Mouse (Mus musculus) telencephalon, adult 2 months (tissue): ENCODE results near the gene Kdm7a.

Source experiments
- DNase-seq: peaks from one replicate; pipeline ENCODE4 v3.0.0-alpha.2; 2011; ENCODE audit warnings: low read depth, low spot score

The Kdm7a gene

GRCm38 (mm10) chr6:39206581-39207461, at the start of gene Kdm7a:
Gene Kdm7a, minus strand, starts transcription at chr6:39206789.
- peak; percentile 65 for DNase-seq

DNA sequence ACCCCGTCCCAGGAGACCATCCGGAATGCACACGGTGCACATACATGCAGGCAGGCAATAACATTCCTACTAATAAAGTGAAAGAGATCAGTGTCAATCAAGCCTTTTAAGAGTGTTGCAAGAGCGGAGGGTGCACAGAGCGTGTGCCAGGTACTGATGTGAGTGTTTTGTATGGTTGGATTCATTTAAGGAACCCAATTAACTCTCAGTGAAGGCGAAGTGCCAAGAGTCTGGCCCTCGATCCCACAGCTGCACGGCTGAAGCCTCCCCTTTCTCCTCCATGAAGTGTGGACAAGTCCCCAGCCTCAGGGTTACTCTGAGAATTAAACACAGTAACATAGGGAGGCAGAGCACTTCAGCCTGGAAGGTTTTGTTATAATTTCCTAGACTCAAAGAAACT, 48.7 kb upstream of the Kdm7a start:
- no peak for DNase-seq

- no peak for DNase-seq
Observed at GRCm38 (mm10) chr6:39250055-39250454, 43.5 kb upstream of the Kdm7a start.

DNA sequence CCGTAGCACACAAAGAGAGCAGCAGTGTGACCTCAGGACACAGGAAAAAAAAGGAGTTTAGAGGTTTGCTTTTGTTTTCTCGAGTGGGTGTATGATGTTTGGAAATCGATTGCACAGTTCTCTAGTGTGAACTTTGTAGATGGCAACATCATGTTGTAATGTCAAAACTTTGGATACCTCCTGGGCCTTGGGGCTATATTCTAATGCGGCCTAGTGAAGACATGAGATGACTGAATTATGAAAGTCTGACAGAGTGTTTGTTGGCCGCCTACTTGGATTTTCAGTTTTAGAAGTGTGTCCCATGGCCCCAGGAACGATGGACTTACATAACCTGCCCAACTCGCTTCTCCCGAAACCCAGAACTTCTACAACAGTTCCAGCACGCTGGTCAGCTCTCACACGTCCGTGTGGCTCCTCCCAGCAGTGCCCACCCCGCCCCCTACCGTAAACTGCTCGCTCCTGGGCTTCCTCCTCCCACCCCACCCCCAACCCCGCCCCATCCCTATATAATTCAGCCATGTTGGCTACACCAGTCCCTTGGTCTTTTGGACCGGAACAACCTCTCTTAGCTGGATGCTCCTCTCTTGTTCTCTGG, 42.7 kb upstream of the Kdm7a start:
- DNase-seq = no peak

DNA sequence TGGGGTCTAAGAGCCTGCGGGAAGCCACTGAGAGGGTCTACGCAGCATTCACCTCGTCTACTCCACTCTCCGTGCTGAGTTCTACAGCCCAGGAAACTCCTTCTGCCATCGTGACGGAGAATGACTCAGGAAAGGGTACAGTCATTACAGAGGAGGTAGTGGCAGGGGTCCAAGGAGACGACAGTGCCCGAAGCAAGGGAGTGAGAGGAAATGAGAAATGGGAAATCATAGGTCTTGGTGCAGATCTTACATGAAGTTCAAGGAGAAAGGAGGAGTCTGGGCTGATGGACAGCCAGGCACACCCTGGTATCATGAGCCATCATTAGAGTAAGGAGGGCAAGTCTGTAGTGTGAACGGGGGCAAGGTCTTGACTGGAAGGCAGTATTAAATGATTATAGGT, 37.5 kb upstream of the Kdm7a start:
- DNase-seq = no peak

DNA sequence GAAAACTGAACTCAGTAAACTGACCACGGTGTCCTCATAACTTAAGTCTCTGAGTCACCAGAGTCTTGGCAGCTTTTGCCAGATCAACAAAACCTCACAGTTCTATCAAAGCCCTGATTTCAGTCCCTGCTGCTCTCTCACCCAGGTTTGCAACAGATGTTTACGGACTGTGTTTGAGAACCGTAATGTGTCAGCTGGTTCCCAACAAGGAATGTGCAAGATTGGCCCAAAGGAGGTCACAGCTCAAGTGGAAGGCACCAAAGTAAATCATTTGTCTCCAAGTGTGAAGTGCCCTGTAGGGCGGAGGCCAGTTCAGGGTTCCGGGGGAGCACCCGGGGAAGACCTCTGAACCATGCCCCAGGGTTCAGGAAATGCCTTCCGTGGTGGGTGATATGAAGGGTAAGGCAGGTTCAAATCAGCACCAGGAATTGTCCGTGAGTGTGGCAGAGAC, 36.9 kb upstream of the Kdm7a start:
- DNase-seq = no peak

- peak; percentile 24 for DNase-seq
Observed at GRCm38 (mm10) chr6:39242718-39243471, 36.3 kb upstream of the Kdm7a start.

DNA sequence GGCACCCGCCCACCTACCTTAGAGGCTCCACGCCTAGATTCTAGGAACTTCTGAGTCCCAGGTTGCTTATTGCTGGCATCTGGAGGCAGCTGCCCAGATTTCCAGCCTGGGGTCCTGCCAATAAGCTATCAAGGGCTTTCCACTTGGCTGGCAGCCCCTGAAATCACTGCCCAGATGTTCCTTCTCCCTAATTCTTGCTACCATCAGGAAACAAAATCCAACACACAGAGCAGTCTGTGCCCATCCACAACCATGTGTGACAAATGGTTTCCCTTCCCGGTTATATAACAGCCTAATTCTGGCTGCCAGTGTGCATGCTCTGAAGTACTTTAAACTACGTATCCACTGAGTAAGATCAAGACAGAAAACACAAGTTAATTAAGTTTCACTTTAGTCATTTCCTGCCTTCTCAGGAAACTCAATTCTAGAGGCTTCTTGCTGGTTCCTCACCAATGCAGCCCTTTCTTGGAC, 34.9 kb upstream of the Kdm7a start:
- peak; percentile 69 for DNase-seq

GRCm38 (mm10) chr6:39240956-39241355, 34.4 kb upstream of the Kdm7a start:
- no peak for DNase-seq

GRCm38 (mm10) chr6:39237887-39238286, 31.3 kb upstream of the Kdm7a start:
- no peak for DNase-seq

- no peak for DNase-seq
Observed at GRCm38 (mm10) chr6:39232617-39233016, 26.0 kb upstream of the Kdm7a start.

GRCm38 (mm10) chr6:39230664-39231063, 24.1 kb upstream of the Kdm7a start:
- DNase-seq = no peak

GRCm38 (mm10) chr6:39226610-39226955, 20.0 kb upstream of the Kdm7a start:
- DNase-seq = no peak

- DNase-seq = peak; percentile 29
Observed at GRCm38 (mm10) chr6:39225876-39226609, 19.5 kb upstream of the Kdm7a start.

DNA sequence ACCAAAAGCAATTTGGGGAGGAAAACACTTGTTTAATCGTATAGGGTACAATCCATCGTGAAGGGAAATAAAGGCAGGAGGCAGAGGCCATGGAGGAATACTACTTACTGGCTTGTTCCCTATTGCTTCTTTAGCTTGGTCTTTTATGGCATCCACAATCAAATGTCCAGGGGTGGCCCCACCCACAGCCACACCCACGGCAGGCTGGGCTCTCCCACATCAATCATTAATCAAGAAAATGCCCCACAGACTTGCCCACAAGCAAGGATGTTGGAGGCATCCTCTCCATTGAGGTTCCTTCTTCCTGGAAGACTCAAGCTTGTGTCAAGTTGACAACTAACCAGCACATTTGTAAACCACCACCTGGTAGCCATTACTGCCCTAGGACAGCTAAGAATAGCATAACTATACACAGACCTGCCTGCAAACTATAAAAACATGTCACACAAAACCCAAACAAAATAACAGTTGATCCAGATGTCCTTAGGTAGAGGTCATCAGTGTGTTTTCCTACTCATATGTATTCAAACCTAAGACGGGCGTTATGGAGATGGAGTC, 16.8 kb upstream of the Kdm7a start:
- no peak for DNase-seq

DNA sequence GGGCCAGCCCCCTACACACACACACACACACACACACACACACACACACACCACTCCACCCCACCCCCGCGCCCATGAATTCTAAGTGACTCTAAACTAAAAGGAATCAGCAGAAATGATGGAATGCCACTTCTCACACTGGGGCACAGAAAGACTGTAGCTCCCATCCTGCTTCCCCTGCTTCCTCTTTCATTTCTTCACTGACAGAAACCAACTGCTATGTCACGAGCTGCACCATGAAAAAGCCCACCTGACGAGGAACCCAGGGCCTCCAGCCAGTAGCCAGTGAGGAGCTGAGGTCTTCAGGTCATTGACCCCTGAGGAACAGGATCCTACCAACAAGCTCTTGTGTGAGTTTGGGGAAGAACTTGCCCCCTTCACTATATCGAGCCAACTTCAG, 15.9 kb upstream of the Kdm7a start:
- no peak for DNase-seq

DNA sequence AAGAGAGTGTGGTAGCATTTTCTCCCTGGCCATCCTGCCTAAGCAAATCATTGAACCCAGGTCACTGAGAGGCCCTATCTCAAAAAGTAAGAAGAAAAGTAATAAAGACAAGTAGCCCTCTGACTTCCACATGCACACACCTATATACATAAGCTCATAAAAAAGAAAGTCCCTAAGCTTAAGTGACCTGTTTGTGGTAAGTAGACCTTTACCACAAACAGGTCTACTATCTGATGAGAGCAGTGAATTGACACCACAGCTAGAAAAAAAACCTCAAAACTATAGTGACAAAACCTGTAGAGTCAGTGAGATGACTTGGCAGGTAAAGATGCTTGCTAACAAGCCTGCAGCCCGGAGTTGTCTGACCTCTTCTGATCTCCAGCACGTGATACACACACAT, 11.4 kb upstream of the Kdm7a start:
- DNase-seq = no peak

DNA sequence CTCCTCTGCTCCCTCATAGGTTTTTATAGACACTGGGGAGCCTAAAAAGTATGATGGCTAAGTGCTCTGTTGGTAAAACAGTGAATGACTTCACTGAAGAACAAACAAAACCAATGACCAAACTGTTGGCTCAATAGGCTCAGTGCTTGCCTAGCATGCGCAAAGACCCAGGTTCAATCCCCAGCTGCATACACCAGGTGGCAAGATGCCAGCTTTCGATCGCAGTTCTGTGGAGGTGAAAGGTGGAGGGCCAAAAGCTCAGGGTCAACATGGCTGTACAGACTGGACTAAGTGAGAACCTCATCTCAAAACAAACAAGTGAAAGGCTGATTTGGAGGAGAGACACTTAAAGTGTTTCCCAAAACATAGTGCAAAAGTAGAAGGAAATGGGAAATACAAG, 10.5 kb upstream of the Kdm7a start:
- DNase-seq = no peak

- DNase-seq = no peak
Observed at GRCm38 (mm10) chr6:39214949-39215606, 8.5 kb upstream of the Kdm7a start.

GRCm38 (mm10) chr6:39209677-39210076, 3.1 kb upstream of the Kdm7a start:
- peak; percentile 39 for DNase-seq

DNA sequence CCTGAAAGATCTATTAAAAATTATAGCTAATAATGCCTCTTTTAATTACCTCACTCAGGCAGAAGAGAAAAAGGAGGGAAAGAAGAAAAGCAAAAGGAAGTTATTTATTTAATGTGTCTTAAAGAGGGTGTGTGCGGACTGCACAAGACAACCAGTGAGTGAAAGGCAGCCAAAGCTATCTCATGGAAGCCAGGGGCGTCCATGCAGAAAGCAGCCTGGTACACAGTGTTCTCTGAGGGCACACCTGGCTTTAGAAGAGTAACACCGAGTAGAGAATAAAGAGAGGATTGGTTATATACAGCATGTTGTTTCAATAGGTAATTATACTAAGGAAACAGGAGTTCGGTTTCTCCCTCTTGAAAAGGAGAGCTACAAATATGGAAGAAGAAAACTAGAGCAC, 1.6 kb upstream of the Kdm7a start:
- DNase-seq = no peak
